Mouse (Mus musculus): ENCODE data around the gene Dnajc28. TPM values are rescaled to one million over a fixed set of nuclear protein-coding genes. Genes with fewer than 3 reads are reported as not detected.
"Not testable (repeated sequence)": the region's sequence is repeated elsewhere in the genome, so short reads cannot be mapped to it uniquely, and the experiment has no call there.

The Dnajc28 gene
- polyA plus RNA-seq, 1 experiment from 2014 or later: 5.3 TPM

GRCm38 (mm10) chr16:91647461-91648219 lies 28.8 kb upstream of the Dnajc28 start, which contains the start of gene Son:
Gene Son, plus strand, starts transcription at chr16:91647506.
- peaks cover 23% of the 10 kb centered on the region for H3K4me1 ChIP-seq
- H3K9me3 ChIP-seq: no peaks in the 10 kb centered on the region
- peak; percentile 97 for ATAC-seq (ENCODE audit: low FRiP score)
- peak within 1 kb of the TSS; percentile 80 for H3K4me3 ChIP-seq (replicated peaks)
- WGBS: under 1% methylated on average over 69 of the region's 70 CpGs
- H3K9ac ChIP-seq: peak within 1 kb of the TSS; percentile 87
- H3K27ac ChIP-seq: peak within 1 kb of the TSS; percentile 98
- H3K27me3 ChIP-seq: no peaks in the 10 kb centered on the region
- H3K36me3 ChIP-seq (replicated peaks): peaks cover 14% of the 10 kb centered on the region
- H3K4me2 ChIP-seq: peak within 1 kb of the TSS; percentile 95

GRCm38 (mm10) chr16:91646681-91647419 lies 28.0 kb upstream of the Dnajc28 start, which contains the start of gene Gart:
Gene Gart, minus strand, starts transcription at chr16:91646952.
- Histone ChIP-seq H3K4me3 (replicated peaks) (peak within 1 kb of the TSS; percentile 80), H3K9ac (peak within 1 kb of the TSS; percentile 87), H3K27me3 (no peaks in the 10 kb centered on the region), H3K36me3 (replicated peaks) (peaks cover 14% of the 10 kb centered on the region), H3K9me3 (no peaks in the 10 kb centered on the region), H3K27ac (peak within 1 kb of the TSS; percentile 98), H3K4me2 (peak within 1 kb of the TSS; percentile 95), H3K4me1 (peaks cover 19% of the 10 kb centered on the region)
- under 1% methylated on average over 59 of the region's 59 CpGs for WGBS
- ATAC-seq (ENCODE audit: low FRiP score): peak; percentile 90

DNA sequence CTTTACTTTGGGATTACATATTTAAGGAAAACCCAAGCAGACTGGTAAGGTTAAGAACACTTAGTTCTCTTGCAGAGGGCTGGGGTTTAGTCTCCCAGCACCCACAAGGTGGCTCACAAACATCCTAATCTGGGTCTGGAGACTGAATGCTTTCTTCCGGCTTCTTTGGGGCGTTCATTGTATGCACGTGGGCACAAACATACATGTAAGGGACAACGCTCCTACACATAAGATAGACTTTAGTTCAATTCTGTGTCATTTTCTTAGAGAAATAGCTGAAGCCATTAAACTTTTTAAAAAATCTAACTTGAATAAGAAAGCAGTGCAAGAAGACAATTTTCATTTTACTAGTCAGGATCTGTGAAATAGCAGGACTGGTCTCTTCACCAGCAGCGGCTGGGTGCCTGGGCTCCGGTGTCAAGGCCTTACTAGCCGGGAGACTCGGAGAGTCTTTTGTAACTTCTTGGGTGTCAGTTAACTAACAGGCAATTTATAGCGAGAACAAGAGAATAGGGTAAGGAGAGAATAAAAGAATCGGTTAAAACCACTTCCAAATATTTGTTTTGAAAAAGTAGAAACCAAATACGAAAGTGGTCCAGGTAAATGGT lies 27.3 kb upstream of the Dnajc28 start:
- H3K27ac ChIP-seq: peak overlapping the region; percentile 98

GRCm38 (mm10) chr16:91645420-91645819 lies 26.6 kb upstream of the Dnajc28 start:
- H3K4me2 ChIP-seq; H3K4me3 ChIP-seq (replicated peaks); H3K9me3 ChIP-seq; H3K27ac ChIP-seq; H3K27me3 ChIP-seq; ATAC-seq (ENCODE audit: low FRiP score); H3K9ac ChIP-seq: not testable (repeated sequence)
- 67% methylated on average over 1 of the region's 2 CpGs for WGBS
- Histone ChIP-seq H3K4me1 (peaks cover 19% of the 10 kb centered on the region), H3K36me3 (replicated peaks) (peaks cover 26% of the 10 kb centered on the region)

More for the DNA sequence above, 27.3 kb upstream of the Dnajc28 start:
- no peak for ATAC-seq (ENCODE audit: low FRiP score)
- Histone ChIP-seq H3K4me1 (peaks cover 19% of the 10 kb centered on the region), H3K27me3 (no peaks in the 10 kb centered on the region), H3K9ac (peak overlapping the region; percentile 75), H3K4me3 (replicated peaks) (peak overlapping the region; percentile 80), H3K4me2 (peak overlapping the region; percentile 95), H3K36me3 (replicated peaks) (peaks cover 19% of the 10 kb centered on the region), H3K9me3 (no peaks in the 10 kb centered on the region)
- WGBS: under 1% methylated on average over 11 of the region's 11 CpGs

DNA sequence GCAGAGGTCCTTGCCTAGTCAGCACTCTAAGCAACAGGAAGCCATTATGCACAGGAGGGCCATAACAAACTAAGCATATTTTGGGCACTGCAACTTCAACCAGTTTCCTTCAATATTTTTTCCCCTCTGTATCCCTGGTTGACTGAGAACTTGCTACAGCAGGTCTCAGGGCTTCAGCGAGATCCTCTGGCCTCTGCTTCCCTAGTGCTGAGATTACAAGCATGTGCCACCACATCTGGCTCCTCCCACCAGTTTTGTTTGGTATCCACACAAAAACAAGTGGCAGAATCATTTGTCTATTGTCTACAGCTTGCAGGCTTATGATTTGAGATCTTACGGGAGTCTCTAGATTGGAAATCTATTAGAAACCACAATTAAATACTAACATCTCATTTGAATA lies 26.1 kb upstream of the Dnajc28 start:
- 83% methylated on average over 2 of the region's 2 CpGs for WGBS
- Histone ChIP-seq H3K27ac (no peak overlapping the region), H3K4me3 (replicated peaks) (no peak overlapping the region), H3K36me3 (replicated peaks) (peaks cover 31% of the 10 kb centered on the region), H3K9me3 (no peaks in the 10 kb centered on the region), H3K9ac (no peak overlapping the region), H3K4me2 (no peak overlapping the region), H3K27me3 (no peaks in the 10 kb centered on the region), H3K4me1 (peaks cover 16% of the 10 kb centered on the region)
- ATAC-seq (ENCODE audit: low FRiP score): no peak

DNA sequence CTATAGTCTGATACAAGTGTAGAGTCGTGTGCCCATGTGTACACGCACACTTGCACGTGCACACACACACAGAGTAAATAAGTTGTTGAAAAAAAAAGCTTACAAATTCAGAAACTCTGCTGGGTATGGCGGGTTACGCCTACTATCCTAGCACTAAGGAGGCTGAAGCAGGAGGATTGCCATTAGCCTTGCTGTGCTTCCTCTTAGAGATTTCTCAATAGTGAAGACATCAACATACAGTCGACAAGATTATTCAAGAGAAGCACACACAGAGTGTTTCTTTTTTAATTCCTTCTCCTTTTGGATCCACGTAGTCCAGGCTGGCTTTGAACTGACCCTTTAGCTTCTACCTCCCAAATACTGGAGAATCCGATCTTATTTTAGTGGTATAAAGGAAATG lies 21.3 kb upstream of the Dnajc28 start:
- no peak overlapping the region for H3K27ac ChIP-seq
- H3K4me1 ChIP-seq: 0 out of 2 replicates have a peak, but pooled peaks cover 4% of the 10 kb centered on the region
- 98% methylated on average over 8 of the region's 8 CpGs for WGBS
- no peaks in the 10 kb centered on the region for H3K9me3 ChIP-seq
- ATAC-seq (ENCODE audit: low FRiP score): no peak
- no peak overlapping the region for H3K9ac ChIP-seq
- no peaks in the 10 kb centered on the region for H3K27me3 ChIP-seq
- H3K4me2 ChIP-seq: no peak overlapping the region
- no peak overlapping the region for H3K4me3 ChIP-seq (replicated peaks)
- H3K36me3 ChIP-seq (replicated peaks): peaks cover 75% of the 10 kb centered on the region

DNA sequence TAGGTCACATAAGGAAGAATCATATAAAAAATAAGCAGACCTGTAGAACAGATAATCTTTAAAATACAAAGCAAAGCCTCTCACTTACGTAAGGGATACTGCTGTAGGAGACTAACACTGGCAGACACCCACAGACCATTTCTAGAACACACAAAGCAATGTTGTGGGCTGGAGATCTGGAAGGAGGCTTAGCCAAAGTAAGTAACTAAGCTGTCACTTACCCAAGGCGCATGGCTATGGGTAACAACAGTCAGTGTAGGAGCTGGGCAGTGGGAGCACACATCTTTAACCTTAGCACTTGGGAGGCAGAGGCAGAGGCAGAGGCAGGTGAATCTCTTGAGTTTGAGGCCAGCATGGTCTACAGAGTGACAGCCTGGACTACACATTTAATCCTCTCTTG lies 20.8 kb upstream of the Dnajc28 start:
- Histone ChIP-seq H3K27ac (no peak overlapping the region), H3K4me1 (0 out of 2 replicates have a peak, but pooled peaks cover under 1% of the 10 kb centered on the region), H3K36me3 (replicated peaks) (peaks cover 79% of the 10 kb centered on the region), H3K4me2 (no peak overlapping the region), H3K9me3 (no peaks in the 10 kb centered on the region), H3K27me3 (no peaks in the 10 kb centered on the region), H3K9ac (no peak overlapping the region), H3K4me3 (replicated peaks) (no peak overlapping the region)
- WGBS: 95% methylated on average over 2 of the region's 2 CpGs
- ATAC-seq (ENCODE audit: low FRiP score): no peak

DNA sequence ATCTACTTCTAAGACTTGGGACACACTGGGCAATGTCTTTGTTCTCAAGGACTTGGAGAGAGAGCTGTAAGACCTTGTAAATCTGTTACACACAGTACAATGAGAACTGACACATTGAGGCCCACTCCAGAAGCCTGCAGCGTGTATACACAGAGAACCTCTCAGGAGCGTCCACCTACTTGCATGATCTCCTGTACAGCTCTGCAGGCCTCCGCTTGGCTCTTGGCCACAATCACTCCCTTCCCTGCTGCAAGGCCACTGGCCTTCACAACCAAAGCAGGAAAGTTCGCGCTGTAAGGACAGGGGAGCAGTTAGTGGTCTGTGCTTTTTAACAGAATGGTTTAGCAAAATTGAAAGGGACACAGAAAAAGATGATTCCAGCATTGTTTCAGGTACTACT lies 20.3 kb upstream of the Dnajc28 start:
- ATAC-seq (ENCODE audit: low FRiP score): no peak
- Histone ChIP-seq H3K4me1 (no peaks in the 10 kb centered on the region), H3K4me3 (replicated peaks) (no peak overlapping the region), H3K9me3 (no peaks in the 10 kb centered on the region), H3K4me2 (no peak overlapping the region), H3K36me3 (replicated peaks) (peaks cover 83% of the 10 kb centered on the region), H3K9ac (no peak overlapping the region), H3K27ac (no peak overlapping the region), H3K27me3 (no peaks in the 10 kb centered on the region)
- 89% methylated on average over 5 of the region's 5 CpGs for WGBS

- Histone ChIP-seq H3K4me3 (replicated peaks) (no peak overlapping the region), H3K4me2 (no peak overlapping the region), H3K4me1 (no peaks in the 10 kb centered on the region), H3K9ac (no peak overlapping the region), H3K9me3 (no peaks in the 10 kb centered on the region), H3K36me3 (replicated peaks) (peaks cover 90% of the 10 kb centered on the region), H3K27ac (no peak overlapping the region), H3K27me3 (no peaks in the 10 kb centered on the region)
- ATAC-seq (ENCODE audit: low FRiP score): no peak
- 90% methylated on average over 12 of the region's 12 CpGs for WGBS
Observed at GRCm38 (mm10) chr16:91633641-91634040, 14.8 kb upstream of the Dnajc28 start.

- no peaks in the 10 kb centered on the region for H3K9me3 ChIP-seq
- no peak overlapping the region for H3K9ac ChIP-seq
- H3K4me1 ChIP-seq: no peaks in the 10 kb centered on the region
- WGBS: 95% methylated on average over 7 of the region's 7 CpGs
- no peaks in the 10 kb centered on the region for H3K27me3 ChIP-seq
- no peak overlapping the region for H3K4me2 ChIP-seq
- H3K36me3 ChIP-seq (replicated peaks): peaks cover 90% of the 10 kb centered on the region
- no peak overlapping the region for H3K4me3 ChIP-seq (replicated peaks)
- no peak overlapping the region for H3K27ac ChIP-seq
- ATAC-seq (ENCODE audit: low FRiP score): no peak
Observed at GRCm38 (mm10) chr16:91632940-91633339, 14.1 kb upstream of the Dnajc28 start.

DNA sequence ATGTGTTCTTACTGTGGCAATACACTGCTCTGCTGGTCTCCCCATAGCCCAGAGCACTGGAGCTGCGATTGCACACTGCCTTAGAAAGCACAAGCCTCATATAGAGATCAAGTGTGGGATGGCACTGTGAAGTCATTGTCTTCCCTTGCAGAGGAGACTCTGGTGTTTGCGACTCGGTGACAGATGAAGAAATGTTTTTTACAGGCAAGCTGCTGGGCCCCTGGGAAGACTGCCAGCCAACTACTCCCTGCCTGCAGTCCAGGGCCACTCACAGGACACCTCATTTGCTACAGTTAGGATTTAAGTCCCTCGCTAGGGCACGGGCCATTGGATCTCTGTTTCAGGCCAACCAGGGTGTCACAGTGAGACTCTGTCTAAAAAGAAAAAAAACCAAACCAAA lies 13.6 kb upstream of the Dnajc28 start:
- H3K4me2 ChIP-seq: no peak overlapping the region
- H3K9ac ChIP-seq: no peak overlapping the region
- H3K9me3 ChIP-seq: no peaks in the 10 kb centered on the region
- H3K27me3 ChIP-seq: no peaks in the 10 kb centered on the region
- WGBS: 91% methylated on average over 5 of the region's 5 CpGs
- no peak overlapping the region for H3K4me3 ChIP-seq (replicated peaks)
- no peaks in the 10 kb centered on the region for H3K4me1 ChIP-seq
- no peak overlapping the region for H3K27ac ChIP-seq
- H3K36me3 ChIP-seq (replicated peaks): peaks cover 90% of the 10 kb centered on the region
- no peak for ATAC-seq (ENCODE audit: low FRiP score)

- Histone ChIP-seq H3K27ac (no peak overlapping the region), H3K4me2 (no peak overlapping the region), H3K4me3 (replicated peaks) (no peak overlapping the region), H3K9ac (no peak overlapping the region), H3K4me1 (no peaks in the 10 kb centered on the region), H3K27me3 (no peaks in the 10 kb centered on the region), H3K9me3 (no peaks in the 10 kb centered on the region), H3K36me3 (replicated peaks) (peaks cover 90% of the 10 kb centered on the region)
- no peak for ATAC-seq (ENCODE audit: low FRiP score)
- WGBS: 66% methylated on average over 1 of the region's 1 CpGs
Observed at GRCm38 (mm10) chr16:91630584-91630983, 11.8 kb upstream of the Dnajc28 start.

Measured in forebrain, embryonic 12.5 days (tissue).